Mouse (Mus musculus): ENCODE results near the gene Adam8. TPM values are rescaled to one million over a fixed set of nuclear protein-coding genes. Genes with fewer than 3 reads are reported as not detected.

Gene Adam8
- 2.7 and 3.5 TPM in 2 replicates for polyA plus RNA-seq (2012; rRNA removed; ENCODE audit: low replicate concordance)

GRCm38 (mm10) chr7:139992406-139992805, at the start of gene Adam8:
TSS of gene Adam8 (minus strand) at chr7:139992562.

GRCm38 (mm10) chr7:140036281-140037170, 44.2 kb upstream of the Adam8 start, which contains the start of the genes Zfp511 and Tubgcp2:
TSS of gene Zfp511 (plus strand) at chr7:140036391.
TSS of gene Tubgcp2 (minus strand) at chr7:140036669.

GRCm38 (mm10) chr7:139978278-139978892, 14.0 kb downstream of the Adam8 start, which contains the start of gene 6430531B16Rik:
TSS of gene 6430531B16Rik (minus strand) at chr7:139978755.

GRCm38 (mm10) chr7:139943674-139944281, 48.6 kb downstream of the Adam8 start, which contains the start of gene Utf1:
TSS of gene Utf1 (plus strand) at chr7:139943789.

Other genes with a start within 250 kb of the Adam8 start
- 0.12 TPM in 1 of 2 replicates, not detected in the other for gene Adgra1, start 158.4 kb downstream of the Adam8 start, polyA plus RNA-seq (2012; rRNA removed; ENCODE audit: low replicate concordance)
- gene Kndc1, start 97.9 kb downstream of the Adam8 start, polyA plus RNA-seq (2012; rRNA removed; ENCODE audit: low replicate concordance) = 0.09 and 0.26 TPM in 2 replicates
- gene Utf1, start 48.8 kb downstream of the Adam8 start, polyA plus RNA-seq (2012; rRNA removed; ENCODE audit: low replicate concordance) = 0.15 and 0.31 TPM in 2 replicates
- not detected in 2 replicates for gene 6430531B16Rik, start 13.8 kb downstream of the Adam8 start, polyA plus RNA-seq (2012; rRNA removed; ENCODE audit: low replicate concordance)
- gene Zfp511, start 43.8 kb upstream of the Adam8 start, polyA plus RNA-seq (2012; rRNA removed; ENCODE audit: low replicate concordance) = 29.4 and 50.0 TPM in 2 replicates
- 4.7 and 8.3 TPM in 2 replicates for gene Tubgcp2, start 44.1 kb upstream of the Adam8 start, polyA plus RNA-seq (2012; rRNA removed; ENCODE audit: low replicate concordance)
- gene Msx3, start 56.5 kb upstream of the Adam8 start, polyA plus RNA-seq (2012; rRNA removed; ENCODE audit: low replicate concordance) = 0.11 and 0.40 TPM in 2 replicates
- gene Caly, start 90.0 kb upstream of the Adam8 start, polyA plus RNA-seq (2012; rRNA removed; ENCODE audit: low replicate concordance) = 1.7 and 2.3 TPM in 2 replicates
- 4,118 and 5,120 TPM in 2 replicates for gene Prap1, start 100.8 kb upstream of the Adam8 start, polyA plus RNA-seq (2012; rRNA removed; ENCODE audit: low replicate concordance)
- 107 and 181 TPM in 2 replicates for gene Fuom, start 109.9 kb upstream of the Adam8 start, polyA plus RNA-seq (2012; rRNA removed; ENCODE audit: low replicate concordance)
- gene Paox, start 123.2 kb upstream of the Adam8 start, polyA plus RNA-seq (2012; rRNA removed; ENCODE audit: low replicate concordance) = 9.4 and 15.4 TPM in 2 replicates
- 40.4 and 41.0 TPM in 2 replicates for gene Echs1, start 123.9 kb upstream of the Adam8 start, polyA plus RNA-seq (2012; rRNA removed; ENCODE audit: low replicate concordance)
- gene Mtg1, start 145.0 kb upstream of the Adam8 start, polyA plus RNA-seq (2012; rRNA removed; ENCODE audit: low replicate concordance) = 10.6 and 12.4 TPM in 2 replicates
- 0.14 and 0.32 TPM in 2 replicates for gene Sprn, start 162.3 kb upstream of the Adam8 start, polyA plus RNA-seq (2012; rRNA removed; ENCODE audit: low replicate concordance)
- gene Olfr522, start 172.2 kb upstream of the Adam8 start, polyA plus RNA-seq (2012; rRNA removed; ENCODE audit: low replicate concordance) = not detected in 2 replicates
- not detected in 2 replicates for gene Olfr523, start 180.7 kb upstream of the Adam8 start, polyA plus RNA-seq (2012; rRNA removed; ENCODE audit: low replicate concordance)
- gene Olfr524, start 213.4 kb upstream of the Adam8 start, polyA plus RNA-seq (2012; rRNA removed; ENCODE audit: low replicate concordance) = 0.17 TPM in 1 of 2 replicates, not detected in the other
- gene Cd163l1, start 225.7 kb upstream of the Adam8 start, polyA plus RNA-seq (2012; rRNA removed; ENCODE audit: low replicate concordance) = 0.35 and 0.38 TPM in 2 replicates